Mouse (Mus musculus) midbrain, embryonic 12.5 days (tissue): ENCODE results near the gene Kalrn. TPM values are rescaled to one million over a fixed set of nuclear protein-coding genes. Genes with fewer than 3 reads are reported as not detected.

Experiments
- ATAC-seq: fragments of 200-750 bp; cut with Nextera tagmentation; 2 replicates; pipeline ENCODE4 v1.8.0; 2017; ENCODE audit warnings: low read depth, moderate TSS enrichment, moderate library complexity; ENCODE audit not compliant: low FRiP score
- H3K27ac ChIP-seq: fragments of 300-500 bp; sonication (generic); replicated peaks from 2 replicates; pipeline ENCODE4 v1.5.1; 2016; ENCODE audit warnings: mild to moderate bottlenecking
- H3K27me3 ChIP-seq: fragments of 300-500 bp; sonication (generic); 2 replicates; pipeline ENCODE4 v1.6.1; 2016; ENCODE audit warnings: mild to moderate bottlenecking
- H3K36me3 ChIP-seq: fragments of 300-500 bp; sonication (generic); 2 replicates; pipeline ENCODE4 v1.6.1; 2016
- H3K4me1 ChIP-seq: fragments of 300-500 bp; sonication (generic); 2 replicates; pipeline ENCODE4 v1.6.1; 2016
- H3K4me2 ChIP-seq: fragments of 300-500 bp; sonication (generic); replicated peaks from 2 replicates; pipeline ENCODE4 v1.6.1; 2016; ENCODE audit warnings: mild to moderate bottlenecking, moderate library complexity
- H3K4me3 ChIP-seq: fragments of 300-500 bp; sonication (generic); 2 replicates; pipeline ENCODE4 v1.5.1; 2016; ENCODE audit warnings: mild to moderate bottlenecking
- H3K9ac ChIP-seq: fragments of 300-500 bp; sonication (generic); replicated peaks from 2 replicates; pipeline ENCODE4 v1.6.1; 2016; ENCODE audit warnings: mild to moderate bottlenecking, moderate library complexity
- H3K9me3 ChIP-seq: fragments of 300-500 bp; sonication (generic); 2 replicates; pipeline ENCODE4 v1.6.1; 2016; ENCODE audit warnings: mild to moderate bottlenecking
- WGBS: fragments of 180-500 bp; shearing (Covaris S2); methylation state at CpG from one replicate; pipeline ENCODE4 v1.1.7; 2016; 5-methylcytosine and 5-hydroxymethylcytosine counted together
- polyA plus RNA-seq: library from polyadenylated mRNA; unstranded; fragments of >200 nt; fragmentation: Nextera tagmentation; extraction: Ambion mirVana; gene quantifications from 2 replicates; pipeline ENCODE4 v1.2.1, GENCODE M21; 2016

Gene Kalrn
- polyA plus RNA-seq, 1 experiment from 2014 or later, result 28.9 TPM

GRCm38 (mm10) chr16:34046268-34047005, 526.9 kb downstream of the Kalrn start:
- no peak overlapping the region for H3K9ac ChIP-seq
- no peak for ATAC-seq
- no peak overlapping the region for H3K27ac ChIP-seq
- H3K27me3 ChIP-seq, result no peaks in the 10 kb centered on the region
- no peaks in the 10 kb centered on the region for H3K9me3 ChIP-seq
- H3K4me1 ChIP-seq, result no peaks in the 10 kb centered on the region
- 87% methylated on average over 13 of the region's 13 CpGs for WGBS
- no peak overlapping the region for H3K4me3 ChIP-seq
- H3K4me2 ChIP-seq, result no peak overlapping the region
- H3K36me3 ChIP-seq, result peaks cover 27% of the 10 kb centered on the region

DNA sequence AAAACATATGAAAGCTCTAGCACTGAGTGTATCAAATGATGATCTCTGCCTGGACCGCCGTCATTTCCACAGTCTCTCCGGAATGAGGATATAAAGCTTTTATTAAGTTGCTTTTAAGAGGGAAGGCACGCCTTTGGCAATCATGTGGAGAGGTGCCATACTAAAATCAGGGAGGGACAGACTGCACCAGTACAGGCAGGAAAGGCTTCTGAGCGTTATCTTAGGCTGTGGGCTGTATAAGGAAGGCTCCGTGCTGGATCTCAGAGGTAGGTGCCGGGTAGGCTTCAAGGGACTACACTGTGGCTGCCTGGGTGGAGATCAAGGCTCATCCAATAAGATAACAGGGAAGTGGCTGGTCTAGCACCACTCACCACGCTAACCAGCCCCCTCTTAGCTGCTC, 528.8 kb downstream of the Kalrn start:
- no peak for ATAC-seq
- Histone ChIP-seq H3K27me3 (no peaks in the 10 kb centered on the region), H3K9ac (no peak overlapping the region), H3K4me3 (no peak overlapping the region), H3K27ac (no peak overlapping the region), H3K4me1 (no peaks in the 10 kb centered on the region), H3K36me3 (peaks cover 21% of the 10 kb centered on the region), H3K4me2 (no peak overlapping the region), H3K9me3 (no peaks in the 10 kb centered on the region)
- 91% methylated on average over 8 of the region's 8 CpGs for WGBS

- Histone ChIP-seq H3K4me1 (no peaks in the 10 kb centered on the region), H3K9me3 (no peaks in the 10 kb centered on the region), H3K9ac (no peak overlapping the region), H3K36me3 (peaks cover 27% of the 10 kb centered on the region), H3K27ac (no peak overlapping the region), H3K4me2 (no peak overlapping the region), H3K4me3 (no peak overlapping the region), H3K27me3 (no peaks in the 10 kb centered on the region)
- 92% methylated on average over 6 of the region's 6 CpGs for WGBS
- no peak for ATAC-seq
Measured at GRCm38 (mm10) chr16:34043048-34043795, 530.1 kb downstream of the Kalrn start.

- Histone ChIP-seq H3K27me3 (no peaks in the 10 kb centered on the region), H3K9ac (no peak overlapping the region), H3K4me2 (no peak overlapping the region), H3K4me1 (no peaks in the 10 kb centered on the region), H3K27ac (no peak overlapping the region), H3K36me3 (peaks cover 33% of the 10 kb centered on the region), H3K9me3 (no peaks in the 10 kb centered on the region), H3K4me3 (no peak overlapping the region)
- ATAC-seq, result no peak
- WGBS, result 92% methylated on average over 4 of the region's 4 CpGs
Measured at GRCm38 (mm10) chr16:34042586-34042985, 530.7 kb downstream of the Kalrn start.

GRCm38 (mm10) chr16:34040276-34040675, 533.1 kb downstream of the Kalrn start:
- Histone ChIP-seq H3K4me1 (no peaks in the 10 kb centered on the region), H3K4me3 (no peak overlapping the region), H3K4me2 (no peak overlapping the region), H3K36me3 (peaks cover 36% of the 10 kb centered on the region), H3K27ac (no peak overlapping the region), H3K9ac (no peak overlapping the region), H3K27me3 (no peaks in the 10 kb centered on the region), H3K9me3 (no peaks in the 10 kb centered on the region)
- 88% methylated on average over 6 of the region's 6 CpGs for WGBS
- no peak for ATAC-seq

DNA sequence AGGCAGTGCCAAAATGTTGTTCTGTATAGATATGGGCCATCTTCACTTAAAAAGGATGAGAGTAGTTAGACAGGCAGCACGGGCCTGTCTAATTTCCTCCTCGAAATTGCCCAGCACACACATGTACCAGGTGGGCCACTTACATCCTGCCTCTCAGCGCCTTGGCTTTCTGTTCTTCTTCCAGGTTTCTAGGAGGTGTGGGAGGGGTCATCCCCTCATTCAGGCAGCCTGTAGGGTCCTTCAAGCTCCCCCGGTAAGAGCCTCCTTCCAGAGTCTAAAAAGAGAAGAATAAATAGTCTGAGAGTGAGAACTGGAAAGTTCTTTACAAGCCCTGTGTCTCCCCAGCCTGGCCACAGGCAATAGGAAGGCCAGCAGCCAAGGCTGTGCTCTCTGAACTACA, 533.6 kb downstream of the Kalrn start:
- WGBS, result 89% methylated on average over 4 of the region's 4 CpGs
- H3K27me3 ChIP-seq, result no peaks in the 10 kb centered on the region
- H3K27ac ChIP-seq, result no peak overlapping the region; the same call in 1 of the 2 replicates
- H3K4me2 ChIP-seq, result no peak overlapping the region
- H3K4me3 ChIP-seq, result no peak overlapping the region
- H3K36me3 ChIP-seq, result peaks cover 40% of the 10 kb centered on the region
- no peak for ATAC-seq
- no peaks in the 10 kb centered on the region for H3K9me3 ChIP-seq
- H3K9ac ChIP-seq, result no peak overlapping the region
- H3K4me1 ChIP-seq, result no peaks in the 10 kb centered on the region

- Histone ChIP-seq H3K4me3 (no peak overlapping the region), H3K27me3 (no peaks in the 10 kb centered on the region), H3K27ac (no peak overlapping the region), H3K9me3 (no peaks in the 10 kb centered on the region), H3K4me1 (no peaks in the 10 kb centered on the region), H3K4me2 (no peak overlapping the region), H3K36me3 (peaks cover 69% of the 10 kb centered on the region), H3K9ac (no peak overlapping the region)
- ATAC-seq, result no peak
- WGBS, result 90% methylated on average over 10 of the region's 10 CpGs
Measured at GRCm38 (mm10) chr16:34036327-34037047, 536.8 kb downstream of the Kalrn start.

DNA sequence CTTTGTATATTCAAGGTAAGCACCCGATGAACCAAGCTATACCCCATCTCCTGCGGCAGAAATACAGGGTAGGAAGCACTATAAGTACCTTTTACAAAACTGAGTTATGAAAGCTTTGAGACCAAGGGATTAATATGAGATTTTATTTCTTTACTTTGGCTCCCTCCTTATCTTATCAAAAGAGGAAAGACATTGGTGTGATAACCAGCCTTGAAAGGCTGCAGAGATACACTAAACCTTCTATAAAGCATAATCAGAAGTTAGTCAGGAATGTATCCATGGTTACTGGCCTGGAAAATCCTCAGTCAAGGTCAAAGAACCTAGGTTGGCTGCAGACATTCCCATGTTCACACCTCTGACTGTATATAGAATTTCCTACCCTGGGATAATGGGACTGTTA, 537.6 kb downstream of the Kalrn start:
- no peaks in the 10 kb centered on the region for H3K4me1 ChIP-seq
- ATAC-seq, result no peak
- no peaks in the 10 kb centered on the region for H3K27me3 ChIP-seq
- H3K4me2 ChIP-seq, result no peak overlapping the region
- H3K9me3 ChIP-seq, result no peaks in the 10 kb centered on the region
- H3K4me3 ChIP-seq, result no peak overlapping the region
- peaks cover 76% of the 10 kb centered on the region for H3K36me3 ChIP-seq
- 95% methylated on average over 2 of the region's 2 CpGs for WGBS
- no peak overlapping the region for H3K27ac ChIP-seq
- no peak overlapping the region for H3K9ac ChIP-seq

DNA sequence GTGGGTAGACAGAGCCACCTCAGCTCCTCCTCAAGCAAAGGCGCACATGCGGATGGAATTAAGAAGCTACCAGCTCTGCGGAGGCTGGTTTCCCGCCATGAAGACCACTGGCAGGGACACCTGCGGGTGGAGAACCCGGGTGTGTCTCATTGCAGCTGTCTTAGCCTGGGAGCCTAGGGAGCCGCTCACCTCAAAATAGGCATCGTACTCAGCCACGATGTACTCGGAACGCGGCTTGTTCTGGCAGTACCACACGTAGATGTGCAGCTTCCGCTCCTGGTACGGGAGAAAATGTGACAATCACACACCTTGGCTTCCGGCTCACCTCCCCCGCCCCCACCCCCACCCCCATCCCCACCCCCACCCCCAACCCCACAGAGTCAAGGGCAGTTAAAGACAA, 539.1 kb downstream of the Kalrn start:
- no peaks in the 10 kb centered on the region for H3K4me1 ChIP-seq
- no peak overlapping the region for H3K4me3 ChIP-seq
- H3K9ac ChIP-seq, result no peak overlapping the region
- ATAC-seq, result no peak
- 96% methylated on average over 17 of the region's 17 CpGs for WGBS
- no peaks in the 10 kb centered on the region for H3K27me3 ChIP-seq
- peaks cover 73% of the 10 kb centered on the region for H3K36me3 ChIP-seq
- H3K9me3 ChIP-seq, result no peaks in the 10 kb centered on the region
- H3K4me2 ChIP-seq, result no peak overlapping the region
- no peak overlapping the region for H3K27ac ChIP-seq

- Histone ChIP-seq H3K27me3 (no peaks in the 10 kb centered on the region), H3K9me3 (no peaks in the 10 kb centered on the region), H3K9ac (no peak overlapping the region), H3K4me3 (no peak overlapping the region), H3K4me1 (no peaks in the 10 kb centered on the region), H3K36me3 (peaks cover 72% of the 10 kb centered on the region), H3K27ac (no peak overlapping the region), H3K4me2 (no peak overlapping the region)
- no peak for ATAC-seq
- WGBS, result 94% methylated on average over 12 of the region's 12 CpGs
Measured at GRCm38 (mm10) chr16:34032011-34032645, 541.2 kb downstream of the Kalrn start.

DNA sequence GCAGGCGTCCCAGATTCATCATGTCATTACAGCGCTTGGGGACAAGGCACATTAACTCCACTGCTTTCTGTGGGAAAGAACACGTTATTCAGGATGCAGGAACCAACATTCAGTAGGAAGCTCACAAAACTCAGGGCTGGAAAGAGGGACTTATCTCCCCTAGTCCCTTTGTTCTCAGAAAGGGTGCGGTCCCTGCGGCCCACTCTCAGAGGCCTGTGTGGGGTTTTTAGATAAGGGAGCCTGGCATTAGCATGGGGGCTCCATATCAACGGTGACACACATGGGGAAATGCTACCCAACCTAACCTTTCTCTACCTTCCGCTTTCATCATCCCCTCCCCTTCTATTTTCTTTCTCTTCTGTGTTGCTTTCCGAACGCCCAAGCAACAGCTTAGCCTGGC, 541.8 kb downstream of the Kalrn start:
- Histone ChIP-seq H3K4me2 (no peak overlapping the region), H3K36me3 (peaks cover 76% of the 10 kb centered on the region), H3K9ac (no peak overlapping the region), H3K4me1 (no peaks in the 10 kb centered on the region), H3K4me3 (no peak overlapping the region), H3K27me3 (no peaks in the 10 kb centered on the region), H3K27ac (no peak overlapping the region), H3K9me3 (no peaks in the 10 kb centered on the region)
- ATAC-seq, result no peak
- WGBS, result 86% methylated on average over 9 of the region's 9 CpGs

- WGBS, result 84% methylated on average over 4 of the region's 4 CpGs
- H3K4me3 ChIP-seq, result no peak overlapping the region
- H3K9ac ChIP-seq, result no peak overlapping the region
- peaks cover 75% of the 10 kb centered on the region for H3K36me3 ChIP-seq
- ATAC-seq, result no peak
- H3K27ac ChIP-seq, result no peak overlapping the region
- H3K4me2 ChIP-seq, result no peak overlapping the region
- no peaks in the 10 kb centered on the region for H3K9me3 ChIP-seq
- no peaks in the 10 kb centered on the region for H3K4me1 ChIP-seq
- no peaks in the 10 kb centered on the region for H3K27me3 ChIP-seq
Measured at GRCm38 (mm10) chr16:34030379-34030778, 543.0 kb downstream of the Kalrn start.
